Mouse (Mus musculus) small intestine, adult 2 months (tissue): Measurements from ENCODE around the gene Cript. TPM values are rescaled to one million over a fixed set of nuclear protein-coding genes. Genes with fewer than 3 reads are reported as not detected.
"Not testable (repeated sequence)": the region's sequence is repeated elsewhere in the genome, so short reads cannot be mapped to it uniquely, and the experiment has no call there.

Experiments
- H3K27ac ChIP-seq: fragments of 200-500 bp; 2 replicates; pipeline ENCODE4 v1.5.1; 2012; ENCODE audit warnings: low read depth, low read length, control low read depth, inconsistent platforms; ENCODE audit not compliant: insufficient read depth
- H3K27me3 ChIP-seq: fragments of 200-500 bp; 2 replicates; pipeline ENCODE4 v1.6.1; 2012; ENCODE audit warnings: mild to moderate bottlenecking, moderate library complexity, low read length, inconsistent platforms; ENCODE audit not compliant: control insufficient read depth, insufficient read depth
- H3K36me3 ChIP-seq: fragments of 200-500 bp; 2 replicates; pipeline ENCODE4 v1.6.1; 2012; ENCODE audit warnings: mild to moderate bottlenecking, low read length, control low read depth, inconsistent platforms; ENCODE audit not compliant: control insufficient read depth, insufficient read depth
- H3K4me1 ChIP-seq: fragments of 200-500 bp; 2 replicates; pipeline ENCODE4 v1.6.1; 2012; ENCODE audit warnings: low read length, inconsistent platforms, mixed read lengths; ENCODE audit not compliant: control insufficient read depth, insufficient read depth, insufficient read length
- H3K4me3 ChIP-seq: fragments of 200-500 bp; 2 replicates; pipeline ENCODE4 v1.5.1; 2012; ENCODE audit warnings: low read depth, mild to moderate bottlenecking, control low read depth, inconsistent platforms, low read length, moderate library complexity
- CTCF ChIP-seq: fragments of 200-500 bp; IDR thresholded peaks from 2 replicates; pipeline ENCODE4 v1.5.1; 2012; ENCODE audit warnings: low read depth, mild to moderate bottlenecking, control low read depth, inconsistent platforms, low read length, moderate library complexity, mixed read lengths; ENCODE audit not compliant: insufficient replicate concordance, insufficient read length; ENCODE audit errors: extremely low read depth
- POLR2A ChIP-seq: fragments of 200-500 bp; IDR thresholded peaks from 2 replicates; pipeline ENCODE4 v1.6.1; 2012; ENCODE audit warnings: low read depth, mild to moderate bottlenecking, control low read depth, inconsistent platforms, low read length, moderate library complexity
- WGBS: fragments of 180-500 bp; shearing (Covaris S2); methylation state at CpG from one replicate; pipeline ENCODE4 v1.1.7; 2018; 5-methylcytosine and 5-hydroxymethylcytosine counted together
- polyA plus RNA-seq: library from polyadenylated mRNA; depleted of rRNA; stranded (reverse); fragments of >200 nt; gene quantifications from 2 replicates; pipeline ENCODE4 v1.2.3, GENCODE M21; 2012

Cript gene
- polyA plus RNA-seq, 1 experiment, result 4.4 TPM

GRCm38 (mm10) chr17:87056761-87057160 is 31.4 kb downstream of the Cript start:
- no peak for TF ChIP-seq CTCF
- TF ChIP-seq POLR2A, result no peak
- H3K36me3 ChIP-seq, result no peaks in the 10 kb centered on the region
- no peak overlapping the region for H3K4me3 ChIP-seq
- H3K27ac ChIP-seq, result no peak overlapping the region
- WGBS, result 89% methylated on average over 7 of the region's 7 CpGs
- H3K4me1 ChIP-seq, result 0 out of 2 replicates have a peak, but pooled peaks cover 2% of the 10 kb centered on the region
- H3K27me3 ChIP-seq, result no peaks in the 10 kb centered on the region

- peaks cover 2% of the 10 kb centered on the region; the same call in 1 of the 2 replicates for H3K4me1 ChIP-seq
- H3K36me3 ChIP-seq, result no peaks in the 10 kb centered on the region
- TF ChIP-seq CTCF (no peak), POLR2A (no peak)
- no peak overlapping the region for H3K27ac ChIP-seq
- no peak overlapping the region for H3K4me3 ChIP-seq
- WGBS, result 85% methylated on average over 8 of the region's 8 CpGs
- H3K27me3 ChIP-seq, result no peaks in the 10 kb centered on the region
Observed at GRCm38 (mm10) chr17:87057486-87058266, 32.3 kb downstream of the Cript start.

GRCm38 (mm10) chr17:87062639-87063038 is 37.3 kb downstream of the Cript start:
- Histone ChIP-seq H3K27me3 (no peaks in the 10 kb centered on the region), H3K4me1 (peaks cover 3% of the 10 kb centered on the region; the same call in 1 of the 2 replicates), H3K27ac (no peak overlapping the region), H3K4me3 (no peak overlapping the region), H3K36me3 (no peaks in the 10 kb centered on the region)
- TF ChIP-seq POLR2A (no peak), CTCF (no peak)
- WGBS, result 70% methylated on average over 9 of the region's 9 CpGs

- WGBS, result 76% methylated on average over 7 of the region's 7 CpGs
- Histone ChIP-seq H3K27ac (no peak overlapping the region), H3K4me1 (peaks cover 3% of the 10 kb centered on the region; the same call in 1 of the 2 replicates), H3K4me3 (no peak overlapping the region), H3K36me3 (no peaks in the 10 kb centered on the region), H3K27me3 (no peaks in the 10 kb centered on the region)
- no peak for TF ChIP-seq CTCF
- TF ChIP-seq POLR2A, result no peak
Observed at GRCm38 (mm10) chr17:87063461-87063860, 38.1 kb downstream of the Cript start.

- 62% methylated on average over 6 of the region's 6 CpGs for WGBS
Observed at GRCm38 (mm10) chr17:87063969-87064368, 38.6 kb downstream of the Cript start.

GRCm38 (mm10) chr17:87068997-87069396 is 43.6 kb downstream of the Cript start:
- Histone ChIP-seq H3K27me3 (no peaks in the 10 kb centered on the region), H3K27ac (no peak overlapping the region), H3K36me3 (no peaks in the 10 kb centered on the region), H3K4me1 (no peaks in the 10 kb centered on the region), H3K4me3 (no peak overlapping the region)
- TF ChIP-seq POLR2A, result no peak
- TF ChIP-seq CTCF, result no peak
- WGBS, result 88% methylated on average over 4 of the region's 4 CpGs

More at GRCm38 (mm10) chr17:87063969-87064368, 38.6 kb downstream of the Cript start:
- no peaks in the 10 kb centered on the region for H3K36me3 ChIP-seq
- peaks cover 3% of the 10 kb centered on the region; the same call in 1 of the 2 replicates for H3K4me1 ChIP-seq
- TF ChIP-seq POLR2A (no peak), CTCF (no peak)
- H3K4me3 ChIP-seq, result no peak overlapping the region
- H3K27me3 ChIP-seq, result no peaks in the 10 kb centered on the region
- no peak overlapping the region for H3K27ac ChIP-seq

GRCm38 (mm10) chr17:87072183-87072582 is 46.8 kb downstream of the Cript start:
- not testable (repeated sequence) for H3K4me3 ChIP-seq, H3K27me3 ChIP-seq, H3K36me3 ChIP-seq, H3K4me1 ChIP-seq, H3K27ac ChIP-seq
- 98% methylated on average over 1 of the region's 1 CpGs for WGBS
